Mouse (Mus musculus): ENCODE measurements around the gene Fam155a. TPM values are rescaled to one million over a fixed set of nuclear protein-coding genes. Genes with fewer than 3 reads are reported as not detected.

Gene Fam155a
- polyA plus RNA-seq (2012; rRNA removed; ENCODE audit: low replicate concordance) = 0.10 and 3.9 TPM in 2 replicates

DNA sequence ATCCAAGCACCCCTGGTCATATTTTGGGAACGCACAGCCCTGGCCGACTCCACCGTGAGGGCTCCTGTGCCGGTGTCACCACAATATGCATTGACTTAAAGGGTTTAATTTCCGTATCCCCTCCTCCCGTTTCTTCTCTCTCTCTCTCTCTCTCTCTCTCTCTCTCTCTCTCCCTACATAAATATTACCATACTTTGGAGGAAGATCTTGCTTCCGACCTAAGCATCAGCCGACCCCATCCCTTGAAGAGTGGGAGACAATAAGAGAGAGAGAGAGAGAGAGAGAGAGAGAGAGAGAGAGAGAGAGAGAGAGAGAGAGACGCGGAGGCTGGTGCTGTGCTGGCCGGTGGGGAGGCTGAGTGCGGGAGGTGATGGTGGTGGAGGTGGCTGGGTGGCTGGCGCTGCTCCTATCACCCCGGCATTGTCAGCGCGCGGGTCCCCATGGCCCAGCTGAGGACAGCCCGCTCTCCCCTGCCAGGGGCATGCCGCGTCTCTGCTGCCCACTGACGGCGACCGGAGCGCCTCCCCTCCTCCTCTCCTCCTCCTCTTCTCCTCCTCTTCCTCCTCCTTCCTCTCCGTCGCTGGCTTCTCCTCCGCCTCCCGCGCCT is at the start of gene Fam155a:
TSS of gene Fam155a (minus strand) at position 163 of the 607 bp plus-strand sequence.

Other genes with a start within 250 kb of the Fam155a start
- gene Gm10217, start 93.1 kb upstream of the Fam155a start, polyA plus RNA-seq (2012; rRNA removed; ENCODE audit: low replicate concordance) = not detected in 2 replicates
- gene Lig4, start 206.5 kb upstream of the Fam155a start, polyA plus RNA-seq (2012; rRNA removed; ENCODE audit: low replicate concordance) = 2.6 and 2.7 TPM in 2 replicates
- gene Abhd13, start 206.5 kb upstream of the Fam155a start, polyA plus RNA-seq (2012; rRNA removed; ENCODE audit: low replicate concordance) = 6.7 and 9.4 TPM in 2 replicates
- 2.8 and 8.4 TPM in 2 replicates for gene Tnfsf13b, start 235.3 kb upstream of the Fam155a start, polyA plus RNA-seq (2012; rRNA removed; ENCODE audit: low replicate concordance)